Mouse (Mus musculus) NIH3T3 (cell line): Measurements from ENCODE around the gene Mosmo.

ENCODE experiments used
- DNase-seq: peaks from one replicate; pipeline ENCODE4 v3.0.0-alpha.2; 2012; ENCODE audit warnings: low read depth

Mosmo gene

GRCm38 (mm10) chr7:120771389-120771788, 94.0 kb downstream of the Mosmo start:
- DNase-seq = no peak

- DNase-seq = no peak
Measured at GRCm38 (mm10) chr7:120778012-120778411, 100.6 kb downstream of the Mosmo start.
